Mouse (Mus musculus): Measurements from ENCODE around the gene Arid5a. TPM values are rescaled to one million over a fixed set of nuclear protein-coding genes. Genes with fewer than 3 reads are reported as not detected.

Arid5a gene
- polyA plus RNA-seq, 1 experiment from 2014 or later: 23.6 TPM

DNA sequence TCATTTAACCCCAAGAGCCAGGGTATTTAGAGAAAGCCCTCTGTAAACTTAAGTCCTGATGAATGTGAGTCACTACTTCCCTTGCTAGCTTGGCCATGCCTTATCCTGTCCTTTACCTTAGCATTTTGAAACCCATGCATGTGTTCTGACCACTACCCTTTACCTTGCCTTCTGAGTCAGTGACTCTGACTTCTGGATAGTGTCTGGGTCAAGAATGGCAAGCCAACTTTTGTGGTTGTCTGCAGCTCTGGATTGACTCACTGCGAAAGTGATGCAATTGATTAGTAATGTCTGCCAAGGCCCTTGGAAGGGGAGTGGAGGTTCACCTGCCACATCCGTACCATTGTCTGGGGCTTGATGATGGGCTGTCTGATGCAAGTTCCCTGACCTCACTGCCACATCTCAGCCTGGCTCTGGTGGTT lies 18.4 kb downstream of the Arid5a start:
- Histone ChIP-seq H3K36me3 (ENCODE audit: inconsistent target) (0 out of 2 replicates have a peak, but pooled peaks cover 6% of the 10 kb centered on the region), H3K79me2 (ENCODE audit: inconsistent target) (no peaks in the 10 kb centered on the region), H3K27ac (no peak overlapping the region), H3K4me3 (ENCODE audit: inconsistent target) (no peak overlapping the region)
- WGBS (ENCODE audit: missing documents): 46% methylated on average over 2 of the region's 2 CpGs

DNA sequence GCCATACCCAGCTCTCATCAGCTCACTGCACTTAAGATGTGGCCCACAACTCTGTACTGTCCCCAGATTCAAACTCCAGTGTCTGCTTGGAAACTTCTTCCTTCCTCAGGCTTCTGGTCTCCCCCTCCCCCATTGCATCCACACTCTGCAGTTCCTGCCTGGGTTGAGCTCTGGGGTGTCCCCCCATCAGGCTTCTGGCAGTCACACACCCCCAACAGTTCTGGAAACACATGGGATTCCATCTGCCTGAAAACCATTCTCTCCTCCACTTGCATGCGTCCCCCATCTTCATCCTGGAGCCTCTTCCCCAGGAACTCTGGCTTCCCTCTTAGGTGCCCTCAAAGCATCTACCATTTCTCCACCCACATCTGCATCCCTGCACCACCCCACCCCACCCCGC lies 19.3 kb downstream of the Arid5a start:
- 100% methylated on average over 2 of the region's 2 CpGs for WGBS (ENCODE audit: missing documents)
- no peaks in the 10 kb centered on the region for H3K36me3 ChIP-seq (ENCODE audit: inconsistent target)
- H3K4me3 ChIP-seq (ENCODE audit: inconsistent target): no peak overlapping the region
- no peak overlapping the region for H3K27ac ChIP-seq
- H3K79me2 ChIP-seq (ENCODE audit: inconsistent target): no peaks in the 10 kb centered on the region

DNA sequence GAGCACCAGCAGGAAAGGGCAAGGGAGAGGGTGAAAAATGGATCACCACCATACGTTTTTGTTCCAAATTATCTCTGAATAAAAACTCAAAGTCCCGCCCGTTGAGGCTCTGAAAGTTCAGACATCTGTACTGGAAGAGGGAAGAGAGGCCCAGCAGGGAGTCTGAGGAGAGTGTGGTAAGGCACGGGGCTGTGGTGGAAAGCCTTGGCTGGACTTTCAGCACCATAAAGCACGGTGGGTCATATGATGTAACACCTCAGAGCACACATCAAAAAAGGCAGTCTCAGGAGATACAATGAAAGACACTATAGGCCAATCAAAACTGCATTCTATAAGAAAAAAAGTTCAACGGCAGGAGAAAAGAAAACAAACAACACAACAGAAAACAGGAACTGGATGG lies 24.2 kb downstream of the Arid5a start:
- Histone ChIP-seq H3K27ac (no peak overlapping the region), H3K79me2 (ENCODE audit: inconsistent target) (no peaks in the 10 kb centered on the region), H3K36me3 (ENCODE audit: inconsistent target) (peaks cover 14% of the 10 kb centered on the region), H3K4me3 (ENCODE audit: inconsistent target) (no peak overlapping the region)
- WGBS (ENCODE audit: missing documents): 83% methylated on average over 6 of the region's 6 CpGs

DNA sequence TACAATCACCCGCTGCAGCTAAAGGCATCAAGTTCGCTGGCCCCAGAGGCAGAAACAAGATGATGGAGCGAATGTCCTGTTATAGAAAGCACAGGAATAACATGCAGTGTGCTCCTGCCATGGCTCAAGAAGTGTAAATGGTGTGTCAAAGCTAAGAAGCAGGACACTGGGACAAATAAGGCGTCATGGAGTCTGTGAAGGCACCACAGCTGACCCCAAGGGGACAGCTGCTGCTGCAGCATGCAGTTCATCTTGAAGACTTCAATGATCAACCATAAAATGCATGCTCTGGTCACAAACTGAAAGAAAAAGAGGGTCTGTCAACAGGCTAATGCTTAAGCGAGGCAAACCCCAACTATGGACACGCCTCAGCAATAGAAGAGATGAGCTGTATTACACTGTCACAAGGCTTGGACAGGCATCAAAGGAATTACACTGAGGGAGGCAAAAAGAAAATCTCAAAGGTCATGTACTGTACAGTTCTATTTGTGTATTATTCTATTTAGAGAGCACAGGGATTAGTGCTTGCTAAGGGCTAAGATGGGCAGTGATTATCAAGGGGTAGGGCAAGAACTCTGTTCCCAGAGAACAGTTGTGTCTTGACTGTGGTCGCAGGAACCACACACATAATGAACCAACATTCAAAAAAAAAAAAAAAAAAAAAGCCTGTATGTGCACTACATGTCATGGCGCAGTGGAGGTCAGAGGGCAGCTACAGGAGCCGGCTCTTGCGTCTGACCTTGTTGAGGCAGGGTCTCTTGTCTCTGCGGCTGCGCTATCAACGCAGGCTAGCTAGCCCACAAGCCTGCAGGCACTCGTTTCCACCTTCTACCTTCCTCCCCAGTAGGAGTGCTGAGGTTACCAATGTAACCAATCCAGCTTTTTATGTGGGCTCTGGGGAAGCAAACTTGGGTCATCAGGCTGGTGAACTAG lies 25.7 kb downstream of the Arid5a start:
- 91% methylated on average over 14 of the region's 14 CpGs for WGBS (ENCODE audit: missing documents)
- Histone ChIP-seq H3K27ac (no peak overlapping the region), H3K36me3 (ENCODE audit: inconsistent target) (peaks cover 29% of the 10 kb centered on the region), H3K4me3 (ENCODE audit: inconsistent target) (no peak overlapping the region), H3K79me2 (ENCODE audit: inconsistent target) (no peaks in the 10 kb centered on the region)

DNA sequence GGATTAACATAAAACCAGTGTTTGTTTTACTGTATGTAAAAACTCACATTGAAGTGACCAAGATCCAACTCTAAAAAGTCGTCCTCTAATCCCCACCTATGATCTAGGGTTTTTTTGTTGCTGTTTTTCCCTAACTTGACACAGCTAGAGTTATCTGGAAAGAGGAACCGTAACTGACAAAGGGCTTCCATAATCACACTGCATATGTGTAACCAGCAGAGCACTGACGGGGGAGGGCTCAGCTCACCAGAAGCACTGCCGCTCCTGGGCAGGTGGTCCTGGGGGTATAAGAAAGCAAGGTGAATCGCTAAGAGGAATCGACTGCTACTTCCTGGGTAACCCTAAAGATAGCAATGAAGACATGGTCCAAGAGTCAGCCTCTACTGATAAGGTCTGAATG lies 35.0 kb downstream of the Arid5a start:
- no peak overlapping the region for H3K27ac ChIP-seq

DNA sequence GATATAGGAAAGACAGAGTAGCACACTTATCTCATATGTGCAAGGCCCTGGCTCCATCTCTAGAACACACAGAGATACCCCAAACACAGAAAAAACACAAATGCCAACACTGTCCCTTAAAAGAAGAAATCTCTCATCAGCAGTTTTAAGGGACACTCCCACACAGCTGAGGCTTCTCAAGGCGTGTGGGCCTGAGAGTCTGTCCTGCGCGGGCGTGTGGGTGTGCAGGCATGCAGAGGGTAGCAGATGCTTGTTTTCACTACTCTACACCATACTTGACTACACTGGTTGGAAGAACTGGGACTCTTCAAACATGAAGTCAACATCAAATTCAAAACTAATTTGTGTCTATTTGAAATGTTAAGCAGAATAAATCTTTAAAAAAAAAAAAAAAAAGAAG lies 44.8 kb downstream of the Arid5a start:
- Histone ChIP-seq H3K27ac (no peak overlapping the region), H3K79me2 (ENCODE audit: inconsistent target) (peaks cover 8% of the 10 kb centered on the region; the same call in 1 of the 2 replicates), H3K4me3 (ENCODE audit: inconsistent target) (no peak overlapping the region), H3K36me3 (ENCODE audit: inconsistent target) (peaks cover 84% of the 10 kb centered on the region)
- WGBS (ENCODE audit: missing documents): 91% methylated on average over 4 of the region's 4 CpGs

More for the DNA sequence above, 35.0 kb downstream of the Arid5a start:
- 84% methylated on average over 6 of the region's 6 CpGs for WGBS (ENCODE audit: missing documents)
- Histone ChIP-seq H3K36me3 (ENCODE audit: inconsistent target) (peaks cover 92% of the 10 kb centered on the region), H3K79me2 (ENCODE audit: inconsistent target) (no peaks in the 10 kb centered on the region), H3K4me3 (ENCODE audit: inconsistent target) (no peak overlapping the region)

DNA sequence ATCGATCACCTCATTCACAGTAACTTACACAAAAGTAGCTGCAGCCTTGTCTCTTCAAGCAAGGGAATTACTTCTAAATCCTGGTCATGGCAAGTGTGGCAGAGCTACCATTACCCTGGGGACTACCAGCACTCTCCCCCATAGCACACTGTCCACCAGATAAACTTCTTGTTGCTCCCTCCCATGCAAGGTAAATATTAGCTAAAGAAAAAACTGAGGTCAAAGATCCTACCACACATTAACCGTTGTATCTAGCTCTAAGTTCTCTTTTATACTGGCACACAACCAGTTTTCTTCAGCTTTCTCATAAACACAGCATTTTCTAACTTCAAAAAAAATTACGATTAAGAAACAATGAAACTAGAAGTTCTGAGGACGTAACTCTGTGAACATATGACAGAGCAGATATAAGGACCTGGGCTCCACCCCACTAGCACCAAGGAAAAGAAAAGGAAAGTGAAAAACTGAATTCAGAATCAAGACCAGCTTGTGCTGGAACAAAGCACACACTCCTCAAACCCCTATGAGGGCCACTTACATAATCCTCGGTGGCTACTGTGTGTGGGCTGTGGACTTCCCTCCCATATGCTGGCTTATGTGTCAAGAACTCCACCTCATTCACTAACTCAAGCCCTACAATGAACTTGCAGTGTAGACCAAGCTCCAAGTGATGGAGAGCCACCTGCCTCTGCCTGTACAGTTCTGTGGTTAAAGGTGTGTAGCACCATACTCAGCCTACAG lies 49.6 kb downstream of the Arid5a start:
- 65% methylated on average over 5 of the region's 5 CpGs for WGBS (ENCODE audit: missing documents)
- H3K36me3 ChIP-seq (ENCODE audit: inconsistent target): peaks cover 52% of the 10 kb centered on the region
- H3K79me2 ChIP-seq (ENCODE audit: inconsistent target): peaks cover 49% of the 10 kb centered on the region
- no peak overlapping the region for H3K4me3 ChIP-seq (ENCODE audit: inconsistent target)
- no peak overlapping the region for H3K27ac ChIP-seq

DNA sequence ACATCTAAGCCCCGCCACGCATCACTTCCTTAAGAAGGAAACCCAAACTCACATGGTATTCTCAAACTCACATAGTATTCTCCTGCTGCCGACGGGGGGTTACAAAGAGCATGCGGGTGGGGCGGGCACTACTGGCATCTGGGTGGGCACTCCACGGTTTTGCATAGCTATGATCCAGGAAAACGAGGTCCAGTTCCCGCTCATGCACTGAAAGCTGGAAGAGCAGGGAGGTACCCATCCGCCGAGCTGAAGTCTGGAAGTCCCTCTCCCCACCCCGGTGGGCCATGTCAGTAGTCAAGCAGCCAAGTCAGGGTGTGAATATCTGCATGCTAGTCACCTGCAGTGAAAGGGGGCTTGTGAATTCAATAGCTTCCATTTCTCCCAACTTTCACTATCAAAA lies 60.2 kb downstream of the Arid5a start:
- peak overlapping the region; percentile 75 for H3K4me3 ChIP-seq (ENCODE audit: inconsistent target)
- H3K36me3 ChIP-seq (ENCODE audit: inconsistent target): peaks cover 14% of the 10 kb centered on the region; the same call in 1 of the 2 replicates
- H3K27ac ChIP-seq: 0 out of 2 replicates have a peak overlapping the region, but pooled peaks have one; percentile 31
- peaks cover 59% of the 10 kb centered on the region for H3K79me2 ChIP-seq (ENCODE audit: inconsistent target)
- WGBS (ENCODE audit: missing documents): 65% methylated on average over 11 of the region's 12 CpGs

DNA sequence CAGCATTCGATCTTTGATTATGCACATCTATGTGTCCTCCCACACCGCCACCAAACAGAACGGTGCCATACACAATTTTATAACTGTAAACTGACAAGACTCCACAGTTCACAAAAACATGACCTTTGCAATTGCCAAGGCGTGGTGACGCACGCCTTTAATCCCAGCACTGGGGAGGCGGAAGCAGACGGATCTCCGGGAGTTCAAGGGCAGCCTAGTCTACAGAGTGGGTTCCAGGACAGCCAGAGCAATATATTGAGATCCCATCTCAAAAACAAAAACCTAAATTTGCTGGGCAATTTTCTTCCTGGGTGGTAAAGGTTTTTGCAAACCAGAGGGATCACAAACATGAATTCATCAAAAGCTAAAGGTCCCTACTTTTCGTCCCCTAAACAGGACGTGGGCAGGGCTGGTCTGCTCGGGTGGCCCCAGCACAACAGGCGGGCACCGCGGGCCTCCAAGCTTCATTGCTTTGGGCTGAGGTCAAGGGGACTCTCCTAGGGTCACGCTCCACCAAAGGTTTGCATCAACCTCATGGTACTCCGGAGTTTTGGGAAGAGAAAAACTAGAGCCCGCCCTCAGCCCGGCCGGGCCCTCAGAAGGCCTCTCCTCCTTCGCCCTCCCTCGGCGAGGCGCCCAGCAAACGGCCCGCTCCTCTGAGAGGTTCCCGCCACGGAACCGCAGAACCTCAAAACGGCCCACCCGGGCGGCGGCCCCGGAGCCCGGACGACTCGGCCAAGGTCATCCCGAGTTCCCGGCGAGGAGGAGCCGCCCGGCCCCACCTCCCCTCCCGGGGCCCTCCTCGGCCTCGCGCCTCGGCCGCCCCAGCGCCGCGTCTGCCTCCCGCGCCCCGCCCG lies 60.8 kb downstream of the Arid5a start:
- Histone ChIP-seq H3K27ac (peak overlapping the region; percentile 31), H3K4me3 (ENCODE audit: inconsistent target) (peak overlapping the region; percentile 75), H3K36me3 (ENCODE audit: inconsistent target) (peaks cover 14% of the 10 kb centered on the region; the same call in 1 of the 2 replicates), H3K79me2 (ENCODE audit: inconsistent target) (peaks cover 52% of the 10 kb centered on the region)
- 6% methylated on average over 46 of the region's 55 CpGs for WGBS (ENCODE audit: missing documents)

DNA sequence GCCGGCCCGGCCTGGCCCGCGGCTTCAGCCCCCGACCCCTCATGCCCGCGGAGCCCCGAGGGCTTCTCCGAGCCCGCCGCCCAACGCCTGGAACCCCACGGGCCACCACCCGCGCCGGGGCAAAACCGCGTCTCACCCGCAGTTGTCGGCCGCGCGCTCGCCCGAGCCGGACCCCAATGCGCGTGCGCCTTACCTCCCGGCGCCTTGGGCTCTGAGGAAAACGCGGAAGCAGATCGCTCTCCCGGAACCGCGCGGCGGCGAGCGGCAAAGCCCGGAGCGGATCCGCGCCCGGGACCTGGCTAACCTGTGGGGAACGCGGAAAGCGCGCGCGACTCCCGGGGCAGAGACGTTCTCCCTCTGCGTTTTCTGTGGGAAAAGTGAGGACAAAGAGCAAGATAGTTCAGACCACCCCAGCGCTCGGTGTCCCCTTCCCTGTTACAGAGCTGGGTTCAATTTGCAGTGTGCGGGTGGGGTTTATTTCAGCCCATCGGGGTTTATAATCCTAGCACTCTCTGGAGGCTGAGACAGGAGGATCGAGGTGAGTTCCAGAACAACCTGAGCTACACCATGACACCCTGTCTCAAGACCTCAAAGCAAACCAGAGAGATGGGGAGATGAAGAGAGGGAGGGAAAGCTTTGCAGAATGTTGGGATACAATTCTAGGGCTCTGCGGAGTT lies 61.6 kb downstream of the Arid5a start, which contains the start of gene Kansl3:
Gene Kansl3 (minus strand): TSS at position 213 of the 677 bp plus-strand sequence.
- peaks cover 8% of the 10 kb centered on the region; the same call in 1 of the 2 replicates for H3K36me3 ChIP-seq (ENCODE audit: inconsistent target)
- peak within 1 kb of the TSS; percentile 31 for H3K27ac ChIP-seq
- peak within 1 kb of the TSS; percentile 75 for H3K4me3 ChIP-seq (ENCODE audit: inconsistent target)
- WGBS (ENCODE audit: missing documents): 6% methylated on average over 52 of the region's 61 CpGs
- H3K79me2 ChIP-seq (ENCODE audit: inconsistent target): peaks cover 45% of the 10 kb centered on the region

DNA sequence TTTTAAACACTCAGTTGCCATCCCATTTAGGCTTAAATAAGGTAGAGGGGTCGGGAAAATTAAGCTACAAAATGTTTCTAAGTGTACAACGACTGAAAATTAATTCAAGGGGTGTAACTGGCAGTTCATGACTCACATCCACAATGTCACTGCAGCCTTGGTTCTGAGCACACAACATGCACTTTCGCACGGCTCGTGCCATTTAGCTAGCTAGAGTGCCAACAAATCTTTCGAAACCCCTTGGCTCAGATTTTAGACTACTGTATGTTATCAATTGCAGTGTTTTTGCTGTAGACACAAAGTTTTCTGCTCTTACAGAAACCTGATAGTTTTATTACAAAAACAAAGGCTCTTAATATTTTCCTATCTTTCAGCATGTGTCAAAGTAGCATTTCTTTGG lies 63.4 kb downstream of the Arid5a start:
- H3K4me3 ChIP-seq (ENCODE audit: inconsistent target): no peak overlapping the region
- 91% methylated on average over 6 of the region's 6 CpGs for WGBS (ENCODE audit: missing documents)
- no peaks in the 10 kb centered on the region for H3K36me3 ChIP-seq (ENCODE audit: inconsistent target)
- H3K79me2 ChIP-seq (ENCODE audit: inconsistent target): peaks cover 27% of the 10 kb centered on the region
- H3K27ac ChIP-seq: no peak overlapping the region

DNA sequence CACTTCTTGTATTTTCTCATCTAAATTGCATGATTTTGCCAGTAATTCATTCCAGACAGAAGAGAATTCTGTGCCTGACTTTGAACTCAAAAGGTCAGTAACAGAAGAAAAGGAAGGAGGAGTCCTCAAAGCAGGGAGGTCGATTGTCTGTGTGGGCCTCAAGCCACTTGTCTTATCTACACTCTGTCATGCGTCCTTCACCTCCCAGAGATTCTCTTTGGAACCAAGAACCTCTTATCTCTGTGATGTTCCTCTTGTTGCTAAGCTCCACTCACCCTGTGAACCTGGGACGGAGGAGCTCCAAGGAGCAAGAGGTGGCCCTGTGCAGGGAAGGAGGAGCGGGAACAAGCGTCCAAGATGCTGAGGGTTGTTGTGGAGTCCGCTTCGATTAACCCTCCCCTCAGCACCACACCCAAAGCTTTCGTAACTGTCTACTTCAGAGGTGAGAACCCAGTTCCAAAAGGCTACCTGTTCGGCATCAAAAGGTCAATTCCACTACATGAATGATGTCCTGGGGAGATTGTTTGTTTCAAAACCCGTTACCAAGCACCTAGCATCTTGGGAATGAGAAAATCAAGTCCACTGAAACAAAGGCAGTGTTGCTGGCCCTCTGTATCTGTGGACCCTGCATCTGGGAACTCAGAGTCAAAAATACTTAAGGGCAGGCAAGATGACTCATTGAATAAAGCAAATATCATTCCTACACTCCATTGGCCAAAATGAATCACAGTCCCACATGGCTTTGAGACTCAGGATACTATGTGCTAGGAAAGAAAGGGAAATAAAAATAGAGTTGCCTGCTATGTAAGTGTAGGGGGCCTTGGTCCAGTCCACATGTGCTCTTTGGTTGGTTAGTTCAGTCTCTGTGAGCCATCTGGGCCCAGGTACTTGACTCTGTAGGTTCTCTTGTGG lies 64.7 kb downstream of the Arid5a start, which contains the start of gene Fer1l5:
Gene Fer1l5 (plus strand): TSS at position 358 of the 912 bp plus-strand sequence.
- WGBS (ENCODE audit: missing documents): 90% methylated on average over 10 of the region's 10 CpGs
- Histone ChIP-seq H3K4me3 (ENCODE audit: inconsistent target) (no peak within 1 kb of the TSS), H3K79me2 (ENCODE audit: inconsistent target) (peaks cover 14% of the 10 kb centered on the region), H3K27ac (no peak within 1 kb of the TSS), H3K36me3 (ENCODE audit: inconsistent target) (no peaks in the 10 kb centered on the region)

Data from macrophage (primary cell).